Mouse (Mus musculus): ENCODE measurements around the gene Zfp367. TPM values are rescaled to one million over a fixed set of nuclear protein-coding genes. Genes with fewer than 3 reads are reported as not detected.
A peak's percentile ranks its signal among the peaks of the same experiment; 100 is the strongest.

The Zfp367 gene
- polyA plus RNA-seq, 1 experiment from 2014 or later, result 18.1 TPM

GRCm38 (mm10) chr13:64161916-64162611, 9.1 kb upstream of the Zfp367 start:
- Histone ChIP-seq H3K4me3 (ENCODE audit: low read depth, low read length) (peak overlapping the region; percentile 69), H3K4me1 (ENCODE audit: control insufficient read depth, low read depth, low read length) (peaks cover 13% of the 10 kb centered on the region), H3K36me3 (ENCODE audit: control insufficient read depth, insufficient read depth) (no peaks in the 10 kb centered on the region), H3K4me2 (ENCODE audit: low read depth, low read length) (peak overlapping the region; percentile 99), H3K9me3 (replicated peaks; ENCODE audit: control insufficient read depth, low read length) (no peaks in the 10 kb centered on the region), H3K9ac (ENCODE audit: low read depth, low read length) (peak overlapping the region; percentile 79), H3K27ac (ENCODE audit: low read length) (peak overlapping the region; percentile 72), H3K27me3 (ENCODE audit: control insufficient read depth, insufficient read depth, low read depth, low read length) (peaks cover 9% of the 10 kb centered on the region)
- ATAC-seq (ENCODE audit: low read depth), result peak; percentile 53
- WGBS (ENCODE audit: insufficient replicate concordance), result under 1% methylated on average over 69 of the region's 71 CpGs

GRCm38 (mm10) chr13:64161548-64161915, 8.5 kb upstream of the Zfp367 start, which contains the start of gene Habp4:
Habp4 (plus strand) TSS chr13:64161824.
- H3K4me2 ChIP-seq (ENCODE audit: low read depth, low read length), result peak within 1 kb of the TSS; percentile 99
- peaks cover 13% of the 10 kb centered on the region for H3K4me1 ChIP-seq (ENCODE audit: control insufficient read depth, low read depth, low read length)
- H3K36me3 ChIP-seq (ENCODE audit: control insufficient read depth, insufficient read depth), result no peaks in the 10 kb centered on the region
- no peaks in the 10 kb centered on the region for H3K9me3 ChIP-seq (replicated peaks; ENCODE audit: control insufficient read depth, low read length)
- ATAC-seq (ENCODE audit: low read depth), result peak; percentile 99
- H3K4me3 ChIP-seq (ENCODE audit: low read depth, low read length), result peak within 1 kb of the TSS; percentile 69
- peak within 1 kb of the TSS; percentile 79 for H3K9ac ChIP-seq (ENCODE audit: low read depth, low read length)
- peaks cover 9% of the 10 kb centered on the region for H3K27me3 ChIP-seq (ENCODE audit: control insufficient read depth, insufficient read depth, low read depth, low read length)
- H3K27ac ChIP-seq (ENCODE audit: low read length), result peak within 1 kb of the TSS; percentile 72
- under 1% methylated on average over 31 of the region's 31 CpGs for WGBS (ENCODE audit: insufficient replicate concordance)

- H3K9me3 ChIP-seq (replicated peaks; ENCODE audit: control insufficient read depth, low read length), result no peaks in the 10 kb centered on the region
- H3K4me2 ChIP-seq (ENCODE audit: low read depth, low read length), result no peak overlapping the region
- no peaks in the 10 kb centered on the region for H3K36me3 ChIP-seq (ENCODE audit: control insufficient read depth, insufficient read depth)
- peaks cover 9% of the 10 kb centered on the region for H3K4me1 ChIP-seq (ENCODE audit: control insufficient read depth, low read depth, low read length)
- no peak overlapping the region for H3K27ac ChIP-seq (ENCODE audit: low read length)
- no peaks in the 10 kb centered on the region; the same call in none of the 2 replicates for H3K27me3 ChIP-seq (ENCODE audit: control insufficient read depth, insufficient read depth, low read depth, low read length)
- H3K9ac ChIP-seq (ENCODE audit: low read depth, low read length), result no peak overlapping the region
- H3K4me3 ChIP-seq (ENCODE audit: low read depth, low read length), result no peak overlapping the region
- ATAC-seq (ENCODE audit: low read depth), result no peak
Observed at GRCm38 (mm10) chr13:64156966-64157365, 4.0 kb upstream of the Zfp367 start.

DNA sequence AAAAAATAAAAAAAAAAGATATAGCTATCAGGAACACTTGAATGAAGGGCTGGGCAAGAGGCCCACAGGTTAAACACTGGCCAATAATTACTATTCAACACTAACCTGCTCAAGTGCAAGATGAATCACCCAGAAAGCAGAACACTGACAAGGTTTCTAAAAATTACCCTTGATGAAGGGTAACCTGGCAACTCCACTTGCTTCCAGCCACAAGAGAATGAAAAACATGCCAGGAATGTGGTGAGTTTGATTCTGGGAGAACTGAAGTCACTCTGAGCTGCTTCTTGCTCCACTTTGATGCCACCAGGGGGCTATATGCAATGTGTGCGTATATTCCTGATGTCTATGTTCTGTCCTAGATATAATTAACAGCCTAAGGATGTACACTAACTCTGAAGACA, 2.2 kb upstream of the Zfp367 start:
- ATAC-seq (ENCODE audit: low read depth), result no peak
- Histone ChIP-seq H3K36me3 (ENCODE audit: control insufficient read depth, insufficient read depth) (no peaks in the 10 kb centered on the region), H3K9ac (ENCODE audit: low read depth, low read length) (no peak overlapping the region), H3K4me3 (ENCODE audit: low read depth, low read length) (no peak overlapping the region), H3K27ac (ENCODE audit: low read length) (no peak overlapping the region), H3K9me3 (replicated peaks; ENCODE audit: control insufficient read depth, low read length) (no peaks in the 10 kb centered on the region), H3K4me2 (ENCODE audit: low read depth, low read length) (no peak overlapping the region), H3K27me3 (ENCODE audit: control insufficient read depth, insufficient read depth, low read depth, low read length) (no peaks in the 10 kb centered on the region; the same call in none of the 2 replicates), H3K4me1 (ENCODE audit: control insufficient read depth, low read depth, low read length) (peaks cover 14% of the 10 kb centered on the region)
- 38% methylated on average over 1 of the region's 1 CpGs for WGBS (ENCODE audit: insufficient replicate concordance)

DNA sequence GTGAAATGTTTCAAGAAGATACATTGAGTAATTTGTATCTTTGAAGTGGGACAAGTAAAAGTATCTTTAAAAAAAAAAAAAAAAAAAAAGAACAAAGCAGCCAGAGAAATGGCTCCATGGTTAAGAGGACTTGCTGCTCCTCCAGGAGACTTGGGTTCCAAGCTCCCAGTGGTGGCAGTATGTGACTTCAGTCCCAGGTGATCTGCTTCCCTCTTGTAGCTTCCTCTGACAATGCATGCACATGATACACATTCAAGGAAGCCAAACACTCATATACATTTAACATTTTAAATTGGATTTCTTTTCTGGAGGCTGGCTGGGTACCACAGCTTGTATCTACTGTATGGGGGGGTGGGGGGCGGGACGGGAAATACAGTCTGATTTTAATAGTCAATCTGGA, 1.6 kb upstream of the Zfp367 start:
- H3K27ac ChIP-seq (ENCODE audit: low read length), result no peak overlapping the region
- no peak overlapping the region; the same call in 1 of the 2 replicates for H3K4me2 ChIP-seq (ENCODE audit: low read depth, low read length)
- no peaks in the 10 kb centered on the region for H3K36me3 ChIP-seq (ENCODE audit: control insufficient read depth, insufficient read depth)
- no peaks in the 10 kb centered on the region for H3K9me3 ChIP-seq (replicated peaks; ENCODE audit: control insufficient read depth, low read length)
- no peak overlapping the region for H3K9ac ChIP-seq (ENCODE audit: low read depth, low read length)
- 69% methylated on average over 2 of the region's 2 CpGs for WGBS (ENCODE audit: insufficient replicate concordance)
- ATAC-seq (ENCODE audit: low read depth), result no peak
- no peak overlapping the region for H3K4me3 ChIP-seq (ENCODE audit: low read depth, low read length)
- H3K27me3 ChIP-seq (ENCODE audit: control insufficient read depth, insufficient read depth, low read depth, low read length), result no peaks in the 10 kb centered on the region; the same call in none of the 2 replicates
- peaks cover 19% of the 10 kb centered on the region for H3K4me1 ChIP-seq (ENCODE audit: control insufficient read depth, low read depth, low read length)

DNA sequence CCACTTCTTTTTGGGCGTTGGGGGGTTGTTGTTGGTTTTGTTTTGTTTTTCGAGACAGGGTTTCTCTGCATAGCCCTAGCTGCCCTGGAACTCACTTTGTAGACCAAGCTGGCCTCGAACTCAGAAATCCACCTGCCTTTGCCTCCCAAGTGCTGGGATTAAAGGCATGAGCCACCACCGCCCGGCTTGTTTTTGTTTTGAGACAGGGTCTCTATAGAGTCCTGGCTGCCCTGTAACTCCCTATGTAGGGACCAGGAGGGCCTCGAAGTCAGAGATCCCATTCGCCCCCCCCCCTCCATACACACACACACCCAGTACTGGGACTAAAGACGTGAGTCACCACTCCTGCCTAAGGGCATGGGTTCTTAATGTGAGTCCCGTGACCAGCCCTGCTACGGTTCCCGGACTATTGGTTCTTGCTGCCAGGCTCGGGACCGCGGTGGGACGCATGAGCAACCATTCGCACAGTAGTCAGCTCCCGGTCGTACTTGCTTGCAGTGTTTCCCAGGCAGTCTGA, 807 bp upstream of the Zfp367 start:
- H3K9ac ChIP-seq (ENCODE audit: low read depth, low read length), result peak overlapping the region; percentile 51
- H3K27me3 ChIP-seq (ENCODE audit: control insufficient read depth, insufficient read depth, low read depth, low read length), result no peaks in the 10 kb centered on the region; the same call in none of the 2 replicates
- H3K36me3 ChIP-seq (ENCODE audit: control insufficient read depth, insufficient read depth), result no peaks in the 10 kb centered on the region
- H3K4me3 ChIP-seq (ENCODE audit: low read depth, low read length), result peak overlapping the region; percentile 96
- H3K4me2 ChIP-seq (ENCODE audit: low read depth, low read length), result peak overlapping the region; percentile 96
- H3K9me3 ChIP-seq (replicated peaks; ENCODE audit: control insufficient read depth, low read length), result no peaks in the 10 kb centered on the region
- peak overlapping the region; percentile 64 for H3K27ac ChIP-seq (ENCODE audit: low read length)
- peak; percentile 14 for ATAC-seq (ENCODE audit: low read depth)
- 1% methylated on average over 18 of the region's 18 CpGs for WGBS (ENCODE audit: insufficient replicate concordance)
- peaks cover 24% of the 10 kb centered on the region for H3K4me1 ChIP-seq (ENCODE audit: control insufficient read depth, low read depth, low read length)

GRCm38 (mm10) chr13:64152671-64153082, 325 bp downstream of the Zfp367 start:
- Histone ChIP-seq H3K4me2 (ENCODE audit: low read depth, low read length) (peak overlapping the region; percentile 96), H3K27me3 (ENCODE audit: control insufficient read depth, insufficient read depth, low read depth, low read length) (no peaks in the 10 kb centered on the region), H3K27ac (ENCODE audit: low read length) (peak overlapping the region; percentile 97), H3K9ac (ENCODE audit: low read depth, low read length) (peak overlapping the region; percentile 91), H3K9me3 (replicated peaks; ENCODE audit: control insufficient read depth, low read length) (no peaks in the 10 kb centered on the region), H3K4me1 (ENCODE audit: control insufficient read depth, low read depth, low read length) (peaks cover 26% of the 10 kb centered on the region), H3K36me3 (ENCODE audit: control insufficient read depth, insufficient read depth) (no peaks in the 10 kb centered on the region), H3K4me3 (ENCODE audit: low read depth, low read length) (peak overlapping the region; percentile 96)
- peak; percentile 1 for ATAC-seq (ENCODE audit: low read depth)
- WGBS (ENCODE audit: insufficient replicate concordance), result under 1% methylated on average over 53 of the region's 61 CpGs

DNA sequence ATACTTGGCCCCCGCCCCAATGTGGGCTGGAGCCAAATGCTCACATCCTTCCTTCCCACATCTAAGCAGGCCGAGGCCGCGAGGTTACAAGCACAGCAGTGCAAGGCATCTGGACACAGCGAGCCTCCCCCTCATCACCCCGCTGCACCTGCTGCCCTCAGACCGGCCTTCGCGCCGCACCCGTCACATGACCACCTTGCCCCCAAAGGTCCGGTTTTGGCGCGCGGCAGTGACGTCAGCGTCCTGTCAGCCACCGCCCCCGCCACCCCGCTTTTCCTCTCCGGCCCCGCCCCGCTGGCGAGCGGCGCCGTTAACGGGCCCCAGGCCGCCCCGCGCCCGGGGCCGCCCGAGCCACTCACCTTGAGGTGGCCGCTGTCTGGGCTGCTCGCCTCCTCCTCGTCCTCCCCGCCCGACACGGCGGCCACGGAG, 747 bp downstream of the Zfp367 start:
- peak overlapping the region; percentile 96 for H3K4me3 ChIP-seq (ENCODE audit: low read depth, low read length)
- H3K27ac ChIP-seq (ENCODE audit: low read length), result peak overlapping the region; percentile 97
- no peaks in the 10 kb centered on the region for H3K36me3 ChIP-seq (ENCODE audit: control insufficient read depth, insufficient read depth)
- peak overlapping the region; percentile 91 for H3K9ac ChIP-seq (ENCODE audit: low read depth, low read length)
- H3K27me3 ChIP-seq (ENCODE audit: control insufficient read depth, insufficient read depth, low read depth, low read length), result no peaks in the 10 kb centered on the region
- H3K4me1 ChIP-seq (ENCODE audit: control insufficient read depth, low read depth, low read length), result peaks cover 26% of the 10 kb centered on the region
- H3K9me3 ChIP-seq (replicated peaks; ENCODE audit: control insufficient read depth, low read length), result no peaks in the 10 kb centered on the region
- 1% methylated on average over 37 of the region's 42 CpGs for WGBS (ENCODE audit: insufficient replicate concordance)
- peak overlapping the region; percentile 96 for H3K4me2 ChIP-seq (ENCODE audit: low read depth, low read length)
- ATAC-seq (ENCODE audit: low read depth), result peak; percentile 27

DNA sequence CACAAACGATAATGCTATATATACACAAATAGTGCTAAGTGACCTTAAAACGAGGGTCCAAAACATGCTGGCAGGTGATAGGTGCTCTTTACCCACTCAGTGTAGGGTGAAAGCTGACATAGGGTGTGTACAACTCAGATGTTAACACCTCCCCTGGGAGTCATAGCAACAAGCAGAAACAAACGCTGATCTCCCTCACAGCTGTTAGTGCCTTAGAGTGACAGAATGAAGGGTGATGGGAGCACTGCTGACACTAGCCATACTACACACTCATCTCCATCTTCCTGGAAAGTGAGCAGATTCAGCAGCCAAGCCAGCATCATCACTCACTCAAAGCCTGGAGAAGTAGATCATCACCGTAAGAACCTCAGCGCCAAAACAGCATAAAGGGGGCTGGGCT, 2.9 kb downstream of the Zfp367 start:
- peaks cover 29% of the 10 kb centered on the region for H3K4me1 ChIP-seq (ENCODE audit: control insufficient read depth, low read depth, low read length)
- no peaks in the 10 kb centered on the region for H3K27me3 ChIP-seq (ENCODE audit: control insufficient read depth, insufficient read depth, low read depth, low read length)
- peaks cover 3% of the 10 kb centered on the region for H3K36me3 ChIP-seq (ENCODE audit: control insufficient read depth, insufficient read depth)
- no peaks in the 10 kb centered on the region for H3K9me3 ChIP-seq (replicated peaks; ENCODE audit: control insufficient read depth, low read length)
- WGBS (ENCODE audit: insufficient replicate concordance), result 62% methylated on average over 5 of the region's 5 CpGs
- peak overlapping the region; percentile 96 for H3K4me2 ChIP-seq (ENCODE audit: low read depth, low read length)
- H3K27ac ChIP-seq (ENCODE audit: low read length), result no peak overlapping the region
- H3K4me3 ChIP-seq (ENCODE audit: low read depth, low read length), result peak overlapping the region; percentile 3
- no peak for ATAC-seq (ENCODE audit: low read depth)
- H3K9ac ChIP-seq (ENCODE audit: low read depth, low read length), result peak overlapping the region; percentile 0; the same call in 1 of the 2 replicates

All from liver, embryonic 16.5 days (tissue).